Mouse (Mus musculus): Measurements from ENCODE around the gene Rcan1. TPM values are rescaled to one million over a fixed set of nuclear protein-coding genes. Genes with fewer than 3 reads are reported as not detected.

Rcan1 gene
- polyA plus RNA-seq, 1 experiment from 2014 or later = 37.9 TPM

- Histone ChIP-seq H3K27ac (no peak overlapping the region), H3K4me1 (replicated peaks; ENCODE audit: insufficient read depth, low read length) (no peaks in the 10 kb centered on the region), H3K9me3 (replicated peaks; ENCODE audit: low read length) (no peaks in the 10 kb centered on the region), H3K4me2 (ENCODE audit: low read length) (no peak overlapping the region), H3K27me3 (ENCODE audit: insufficient read depth, low read length) (no peaks in the 10 kb centered on the region), H3K9ac (ENCODE audit: low read depth, low read length) (no peak overlapping the region), H3K36me3 (ENCODE audit: insufficient read depth, low read length) (0 out of 2 replicates have a peak, but pooled peaks cover 4% of the 10 kb centered on the region), H3K4me3 (replicated peaks; ENCODE audit: low read depth, low read length) (no peak overlapping the region)
- ATAC-seq (replicated peaks; ENCODE audit: low FRiP score, low read depth) = no peak
- no peak for DNase-seq (ENCODE audit: low spot score)
- WGBS = 81% methylated on average over 18 of the region's 18 CpGs
- TF ChIP-seq CTCF (IDR thresholded peaks at IDR 0.05; ENCODE audit: low read depth) = no peak
Measured at GRCm38 (mm10) chr16:92454495-92454894, 16.2 kb downstream of the Rcan1 start.

GRCm38 (mm10) chr16:92454002-92454401 lies 16.7 kb downstream of the Rcan1 start:
- no peak overlapping the region for H3K9ac ChIP-seq (ENCODE audit: low read depth, low read length)
- no peak overlapping the region for H3K27ac ChIP-seq
- H3K4me3 ChIP-seq (replicated peaks; ENCODE audit: low read depth, low read length) = no peak overlapping the region
- no peaks in the 10 kb centered on the region for H3K27me3 ChIP-seq (ENCODE audit: insufficient read depth, low read length)
- 0 out of 2 replicates have a peak, but pooled peaks cover 4% of the 10 kb centered on the region for H3K36me3 ChIP-seq (ENCODE audit: insufficient read depth, low read length)
- DNase-seq (ENCODE audit: low spot score) (no peak), ATAC-seq (replicated peaks; ENCODE audit: low FRiP score, low read depth) (no peak)
- WGBS = 94% methylated on average over 7 of the region's 7 CpGs
- H3K9me3 ChIP-seq (replicated peaks; ENCODE audit: low read length) = no peaks in the 10 kb centered on the region
- TF ChIP-seq CTCF (IDR thresholded peaks at IDR 0.05; ENCODE audit: low read depth) = no peak
- H3K4me2 ChIP-seq (ENCODE audit: low read length) = no peak overlapping the region
- H3K4me1 ChIP-seq (replicated peaks; ENCODE audit: insufficient read depth, low read length) = no peaks in the 10 kb centered on the region

- DNase-seq (ENCODE audit: low spot score) (peak; percentile 32), ATAC-seq (replicated peaks; ENCODE audit: low FRiP score, low read depth) (no peak)
- H3K4me2 ChIP-seq (ENCODE audit: low read length) = no peak overlapping the region
- no peaks in the 10 kb centered on the region for H3K27me3 ChIP-seq (ENCODE audit: insufficient read depth, low read length)
- WGBS = 74% methylated on average over 8 of the region's 8 CpGs
- no peaks in the 10 kb centered on the region for H3K9me3 ChIP-seq (replicated peaks; ENCODE audit: low read length)
- H3K27ac ChIP-seq = no peak overlapping the region
- H3K4me1 ChIP-seq (replicated peaks; ENCODE audit: insufficient read depth, low read length) = no peaks in the 10 kb centered on the region
- no peak overlapping the region for H3K9ac ChIP-seq (ENCODE audit: low read depth, low read length)
- TF ChIP-seq CTCF (IDR thresholded peaks at IDR 0.05; ENCODE audit: low read depth) = peak; percentile 52; the same call in 1 of the 2 replicates
- 0 out of 2 replicates have a peak, but pooled peaks cover 4% of the 10 kb centered on the region for H3K36me3 ChIP-seq (ENCODE audit: insufficient read depth, low read length)
- H3K4me3 ChIP-seq (replicated peaks; ENCODE audit: low read depth, low read length) = no peak overlapping the region
Measured at GRCm38 (mm10) chr16:92452609-92453008, 18.1 kb downstream of the Rcan1 start.

- no peaks in the 10 kb centered on the region for H3K4me1 ChIP-seq (replicated peaks; ENCODE audit: insufficient read depth, low read length)
- H3K4me3 ChIP-seq (replicated peaks; ENCODE audit: low read depth, low read length) = no peak overlapping the region
- no peak for ATAC-seq (replicated peaks; ENCODE audit: low FRiP score, low read depth)
- H3K9ac ChIP-seq (ENCODE audit: low read depth, low read length) = no peak overlapping the region
- 0 out of 2 replicates have a peak, but pooled peaks cover 4% of the 10 kb centered on the region for H3K36me3 ChIP-seq (ENCODE audit: insufficient read depth, low read length)
- DNase-seq (ENCODE audit: low spot score) = no peak
- 94% methylated on average over 17 of the region's 17 CpGs for WGBS
- no peak overlapping the region for H3K4me2 ChIP-seq (ENCODE audit: low read length)
- H3K27ac ChIP-seq = no peak overlapping the region
- no peaks in the 10 kb centered on the region for H3K27me3 ChIP-seq (ENCODE audit: insufficient read depth, low read length)
- TF ChIP-seq CTCF (IDR thresholded peaks at IDR 0.05; ENCODE audit: low read depth) = no peak
- H3K9me3 ChIP-seq (replicated peaks; ENCODE audit: low read length) = no peaks in the 10 kb centered on the region
Measured at GRCm38 (mm10) chr16:92451516-92452072, 19.1 kb downstream of the Rcan1 start.

GRCm38 (mm10) chr16:92450331-92450730 lies 20.3 kb downstream of the Rcan1 start:
- Histone ChIP-seq H3K27me3 (ENCODE audit: insufficient read depth, low read length) (no peaks in the 10 kb centered on the region), H3K36me3 (ENCODE audit: insufficient read depth, low read length) (0 out of 2 replicates have a peak, but pooled peaks cover 4% of the 10 kb centered on the region), H3K4me1 (replicated peaks; ENCODE audit: insufficient read depth, low read length) (no peaks in the 10 kb centered on the region), H3K4me3 (replicated peaks; ENCODE audit: low read depth, low read length) (no peak overlapping the region), H3K4me2 (ENCODE audit: low read length) (no peak overlapping the region), H3K27ac (no peak overlapping the region), H3K9ac (ENCODE audit: low read depth, low read length) (no peak overlapping the region), H3K9me3 (replicated peaks; ENCODE audit: low read length) (no peaks in the 10 kb centered on the region)
- DNase-seq (ENCODE audit: low spot score) = no peak
- no peak for ATAC-seq (replicated peaks; ENCODE audit: low FRiP score, low read depth)
- TF ChIP-seq CTCF (IDR thresholded peaks at IDR 0.05; ENCODE audit: low read depth) = no peak
- 93% methylated on average over 8 of the region's 8 CpGs for WGBS

GRCm38 (mm10) chr16:92449080-92449479 lies 21.6 kb downstream of the Rcan1 start:
- ATAC-seq (replicated peaks; ENCODE audit: low FRiP score, low read depth) (no peak), DNase-seq (ENCODE audit: low spot score) (no peak)
- no peak overlapping the region for H3K27ac ChIP-seq
- H3K9me3 ChIP-seq (replicated peaks; ENCODE audit: low read length) = no peaks in the 10 kb centered on the region
- no peak overlapping the region for H3K4me2 ChIP-seq (ENCODE audit: low read length)
- no peak for TF ChIP-seq CTCF (IDR thresholded peaks at IDR 0.05; ENCODE audit: low read depth)
- H3K27me3 ChIP-seq (ENCODE audit: insufficient read depth, low read length) = no peaks in the 10 kb centered on the region
- H3K4me1 ChIP-seq (replicated peaks; ENCODE audit: insufficient read depth, low read length) = peaks cover 9% of the 10 kb centered on the region; the same call in 1 of the 2 replicates
- H3K4me3 ChIP-seq (replicated peaks; ENCODE audit: low read depth, low read length) = no peak overlapping the region
- no peak overlapping the region for H3K9ac ChIP-seq (ENCODE audit: low read depth, low read length)
- WGBS = 91% methylated on average over 14 of the region's 14 CpGs
- 0 out of 2 replicates have a peak, but pooled peaks cover 4% of the 10 kb centered on the region for H3K36me3 ChIP-seq (ENCODE audit: insufficient read depth, low read length)

All from kidney, postnatal 0 days (tissue).